Mouse (Mus musculus): ENCODE measurements around the gene Olfr1425. TPM values are rescaled to one million over a fixed set of nuclear protein-coding genes. Genes with fewer than 3 reads are reported as not detected.

Gene Olfr1425
- polyA plus RNA-seq, 1 experiment from 2014 or later: not detected

Other genes with a start within 250 kb of the Olfr1425 start
- 0.15 TPM in 1 of 2 replicates, not detected in the other for gene Olfr1417, start 238.5 kb downstream of the Olfr1425 start, polyA plus RNA-seq (2014; fragmentation: Nextera tagmentation; extraction: Ambion mirVana)
- gene Olfr1418, start 216.7 kb downstream of the Olfr1425 start, polyA plus RNA-seq (2014; fragmentation: Nextera tagmentation; extraction: Ambion mirVana): not detected in 2 replicates
- gene Olfr1419, start 202.6 kb downstream of the Olfr1425 start, polyA plus RNA-seq (2014; fragmentation: Nextera tagmentation; extraction: Ambion mirVana): not detected in 2 replicates
- gene Olfr1420, start 191.2 kb downstream of the Olfr1425 start, polyA plus RNA-seq (2014; fragmentation: Nextera tagmentation; extraction: Ambion mirVana): 0.12 and 0.28 TPM in 2 replicates
- gene Patl1, start 165.3 kb downstream of the Olfr1425 start, polyA plus RNA-seq (2014; fragmentation: Nextera tagmentation; extraction: Ambion mirVana): 18.3 and 20.9 TPM in 2 replicates
- gene Osbp, start 111.8 kb downstream of the Olfr1425 start, polyA plus RNA-seq (2014; fragmentation: Nextera tagmentation; extraction: Ambion mirVana): 7.6 and 7.7 TPM in 2 replicates
- not detected in 2 replicates for gene Olfr1423, start 36.4 kb downstream of the Olfr1425 start, polyA plus RNA-seq (2014; fragmentation: Nextera tagmentation; extraction: Ambion mirVana)
- not detected in 2 replicates for gene Olfr1424, start 15.0 kb downstream of the Olfr1425 start, polyA plus RNA-seq (2014; fragmentation: Nextera tagmentation; extraction: Ambion mirVana)
- gene Olfr1426, start 14.3 kb upstream of the Olfr1425 start, polyA plus RNA-seq (2014; fragmentation: Nextera tagmentation; extraction: Ambion mirVana): not detected in 2 replicates
- not detected in 2 replicates for gene Olfr1427, start 25.6 kb upstream of the Olfr1425 start, polyA plus RNA-seq (2014; fragmentation: Nextera tagmentation; extraction: Ambion mirVana)
- not detected in 2 replicates for gene Olfr1428, start 38.2 kb upstream of the Olfr1425 start, polyA plus RNA-seq (2014; fragmentation: Nextera tagmentation; extraction: Ambion mirVana)
- not detected in 2 replicates for gene Olfr76, start 45.5 kb upstream of the Olfr1425 start, polyA plus RNA-seq (2014; fragmentation: Nextera tagmentation; extraction: Ambion mirVana)
- not detected in 2 replicates for gene Olfr1555-ps1, start 92.4 kb upstream of the Olfr1425 start, polyA plus RNA-seq (2014; fragmentation: Nextera tagmentation; extraction: Ambion mirVana)
- not detected in 2 replicates for gene Olfr1431, start 122.9 kb upstream of the Olfr1425 start, polyA plus RNA-seq (2014; fragmentation: Nextera tagmentation; extraction: Ambion mirVana)
- gene Olfr1432, start 154.9 kb upstream of the Olfr1425 start, polyA plus RNA-seq (2014; fragmentation: Nextera tagmentation; extraction: Ambion mirVana): not detected in 2 replicates
- not detected in 2 replicates for gene Olfr262, start 163.9 kb upstream of the Olfr1425 start, polyA plus RNA-seq (2014; fragmentation: Nextera tagmentation; extraction: Ambion mirVana)
- not detected in 2 replicates for gene Olfr235, start 183.3 kb upstream of the Olfr1425 start, polyA plus RNA-seq (2014; fragmentation: Nextera tagmentation; extraction: Ambion mirVana)
- gene Olfr1434, start 202.1 kb upstream of the Olfr1425 start, polyA plus RNA-seq (2014; fragmentation: Nextera tagmentation; extraction: Ambion mirVana): not detected in 2 replicates
- gene Olfr1436, start 221.4 kb upstream of the Olfr1425 start, polyA plus RNA-seq (2014; fragmentation: Nextera tagmentation; extraction: Ambion mirVana): not detected in 2 replicates
- not detected in 2 replicates for gene Olfr1437, start 247.4 kb upstream of the Olfr1425 start, polyA plus RNA-seq (2014; fragmentation: Nextera tagmentation; extraction: Ambion mirVana)

Data from neural tube, embryonic 14.5 days (tissue).